Mouse (Mus musculus): ENCODE data around the gene Myo9b.
"Not testable (repeated sequence)": the region's sequence is repeated elsewhere in the genome, so short reads cannot be mapped to it uniquely, and the experiment has no call there.

DNA sequence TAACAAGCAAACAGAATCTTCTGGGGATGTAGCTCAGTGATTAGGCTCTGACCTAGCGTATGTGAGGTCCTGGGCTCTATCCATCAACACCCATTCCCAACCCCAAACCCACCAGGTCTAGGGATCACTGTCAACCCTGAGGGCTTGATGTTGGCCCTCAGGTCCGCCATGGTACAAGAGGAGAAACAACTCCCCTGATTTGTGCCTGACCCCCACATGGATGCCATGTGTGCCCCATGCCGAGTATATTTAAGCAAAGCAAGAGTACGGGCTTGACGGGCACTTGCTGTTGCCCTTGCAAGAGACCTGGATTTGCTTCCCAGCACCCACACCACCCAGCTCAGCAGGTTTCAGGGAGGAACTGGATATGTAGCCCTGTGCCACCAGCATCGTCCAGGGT, 4.2 kb upstream of the Myo9b start:
- TF ChIP-seq ZNF384 (IDR thresholded peaks at IDR 0.05; ENCODE audit: low read depth, low read length); ZC3H11A (IDR thresholded peaks at IDR 0.05; ENCODE audit: borderline replicate concordance, low read depth, low read length): not testable (repeated sequence)
